Mouse (Mus musculus) urinary bladder, postnatal 14 days (tissue): ENCODE data around the gene Trim61.
"Not testable (repeated sequence)": the region's sequence is repeated elsewhere in the genome, so short reads cannot be mapped to it uniquely, and the experiment has no call there.

Source experiments
- DNase-seq: peaks from one replicate; pipeline ENCODE4 v3.0.0; 2021; ENCODE audit warnings: low spot score

Trim61 gene

GRCm38 (mm10) chr8:65018423-65018822 lies at the start of gene Trim61, which contains the start of gene Trim60:
Gene Trim61, minus strand, starts transcription at chr8:65018523.
Gene Trim60, minus strand, starts transcription at chr8:65018584.
- no peak for DNase-seq

- no peak for DNase-seq
These were observed 49.6 kb upstream of the Trim61 start for GRCm38 (mm10) chr8:65067694-65068472.

DNA sequence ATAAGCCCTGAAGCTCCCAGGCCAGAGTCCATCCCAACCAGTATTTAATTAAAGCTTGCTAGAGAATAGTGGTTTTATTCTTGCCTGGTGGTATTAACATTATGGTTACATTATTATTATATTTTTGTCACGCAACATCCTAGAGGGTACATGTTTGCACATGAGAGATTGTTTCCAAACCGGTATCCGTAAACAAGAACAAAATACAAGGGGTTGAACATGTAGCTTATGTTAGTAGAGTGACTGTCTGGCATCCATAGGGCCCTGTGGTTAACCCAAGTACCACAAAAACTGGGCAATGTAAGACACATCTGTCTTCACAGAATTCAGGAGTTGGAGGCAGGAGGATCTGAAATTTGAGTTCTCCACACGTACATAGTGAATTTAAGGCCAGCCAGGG lies 48.7 kb upstream of the Trim61 start:
- DNase-seq = no peak

DNA sequence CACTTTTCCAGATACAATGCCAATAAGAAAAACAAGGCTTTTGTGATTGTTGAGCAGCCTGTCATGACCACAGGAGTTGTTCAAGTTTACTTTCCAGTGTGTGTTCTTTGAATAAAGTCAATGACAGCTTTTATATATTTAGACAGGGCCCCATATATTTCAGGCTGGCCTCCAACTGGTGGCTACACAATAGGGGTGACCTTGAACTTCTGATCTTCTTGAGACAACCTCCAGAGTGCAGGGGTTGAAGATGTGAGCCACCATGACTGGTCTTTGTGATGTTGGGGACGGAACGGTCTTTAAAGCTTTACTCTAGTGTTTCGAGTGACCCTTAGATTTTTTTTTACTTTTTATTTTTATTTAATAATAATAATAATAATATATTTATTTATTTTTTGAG lies 47.3 kb upstream of the Trim61 start:
- DNase-seq = no peak

DNA sequence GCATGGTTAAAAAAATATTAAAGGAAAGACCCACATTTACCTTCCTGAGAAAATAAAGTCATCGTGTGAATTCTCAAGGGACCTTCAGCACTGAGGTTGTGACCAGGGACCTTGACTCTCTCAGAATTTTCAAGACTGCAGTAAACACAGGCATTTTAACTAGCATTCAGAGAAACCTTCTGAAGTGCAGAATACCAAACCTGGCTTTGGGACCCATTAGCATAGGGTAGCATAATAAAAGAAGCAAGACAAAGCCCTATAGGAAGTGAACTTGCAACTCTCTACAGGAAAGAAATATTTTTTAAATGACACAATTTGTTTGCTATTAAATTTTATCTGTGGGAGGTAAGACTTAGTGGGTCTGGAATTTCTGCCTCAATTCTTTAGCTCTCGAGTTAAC lies 45.7 kb upstream of the Trim61 start:
- no peak for DNase-seq

DNA sequence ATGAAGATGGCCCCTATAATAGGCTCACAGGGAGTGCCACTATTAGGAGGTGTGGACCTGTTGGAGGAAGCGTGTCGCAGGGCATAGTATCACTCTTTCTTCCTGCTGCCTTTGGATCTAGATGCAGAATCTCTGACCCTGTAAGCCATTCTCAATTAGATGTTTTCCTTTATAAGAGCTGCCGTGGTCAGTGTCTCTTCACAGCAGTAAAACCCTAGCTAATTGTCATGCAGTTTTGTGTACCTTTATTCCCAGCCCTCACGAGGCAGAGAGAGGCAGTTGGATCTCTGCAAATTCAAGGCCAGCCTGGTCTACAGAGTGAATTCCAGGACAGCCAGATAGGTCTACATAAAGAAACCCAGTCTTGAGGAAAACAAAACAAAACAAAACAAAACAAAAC lies 43.9 kb upstream of the Trim61 start:
- no peak for DNase-seq

DNA sequence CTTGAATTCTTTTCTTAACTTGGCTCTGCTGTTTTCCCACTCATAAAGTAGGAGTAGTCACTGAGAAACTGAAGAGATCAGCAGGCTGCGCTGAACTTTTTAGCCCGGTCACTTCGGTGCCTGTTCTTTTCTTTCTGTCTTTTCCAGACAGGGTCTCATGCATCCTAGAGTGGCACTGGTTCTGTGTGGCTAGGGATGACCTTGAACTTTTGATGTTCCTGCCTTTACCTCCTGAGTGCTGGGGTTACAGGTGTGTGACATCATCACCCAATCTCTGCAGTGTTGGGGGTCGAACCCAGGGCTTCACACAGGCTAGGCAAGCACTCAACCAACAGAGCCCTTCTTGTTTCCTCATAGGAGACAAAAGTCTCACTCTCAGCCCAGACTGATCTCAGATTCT lies 38.4 kb upstream of the Trim61 start:
- DNase-seq = no peak

GRCm38 (mm10) chr8:65053968-65054367 lies 35.6 kb upstream of the Trim61 start:
- no peak for DNase-seq

DNA sequence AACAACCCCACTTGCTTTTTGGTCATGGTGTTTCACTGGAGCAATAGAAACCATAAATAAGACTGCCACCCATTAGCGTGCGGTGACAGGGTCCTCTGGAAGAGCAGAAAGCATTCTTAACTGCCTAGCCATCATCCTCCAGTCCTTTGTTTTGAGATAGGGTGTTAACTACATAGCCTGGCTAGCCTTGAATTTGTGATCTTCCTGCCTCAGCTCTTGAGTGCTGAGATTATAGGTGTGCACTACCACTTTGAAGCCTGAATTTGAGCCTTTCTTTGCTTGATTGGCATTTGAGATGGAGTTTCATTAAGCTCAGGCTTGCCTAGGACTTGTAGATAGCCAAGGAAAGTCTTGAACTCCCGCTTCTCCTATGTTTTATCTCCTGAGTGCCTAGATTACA lies 35.2 kb upstream of the Trim61 start:
- DNase-seq = no peak

GRCm38 (mm10) chr8:65047801-65048200 lies 29.5 kb upstream of the Trim61 start:
- no peak for DNase-seq

- DNase-seq = no peak
These were observed 28.9 kb upstream of the Trim61 start for GRCm38 (mm10) chr8:65047193-65047592.

DNA sequence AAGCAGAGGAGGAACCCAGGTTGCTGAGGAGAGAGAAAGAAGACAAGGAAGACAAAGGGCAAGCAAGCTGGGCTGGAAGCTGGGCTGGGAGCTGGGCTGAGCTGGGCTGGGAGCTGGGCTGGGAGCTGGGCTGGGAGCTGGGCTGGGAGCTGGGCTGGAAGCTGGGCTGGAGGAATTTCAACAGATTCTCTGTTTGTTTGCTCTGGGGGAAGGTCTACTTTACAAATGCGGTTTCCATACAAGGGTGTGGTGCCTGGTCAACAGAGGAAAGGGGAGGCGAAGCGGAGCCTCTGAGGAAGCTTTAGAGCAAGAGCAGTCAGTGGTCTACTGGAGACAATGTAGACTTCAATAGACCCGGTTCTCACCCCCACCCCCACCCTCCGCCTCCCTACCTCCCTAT lies 28.2 kb upstream of the Trim61 start:
- DNase-seq = no peak

- DNase-seq = peak; percentile 10
These were observed 18.8 kb upstream of the Trim61 start, which contains the start of gene Apela for GRCm38 (mm10) chr8:65037117-65037533. Gene Apela, minus strand, starts transcription at chr8:65037336.

GRCm38 (mm10) chr8:65034136-65034535 lies 15.8 kb upstream of the Trim61 start:
- no peak for DNase-seq

- DNase-seq = no peak
These were observed 14.7 kb upstream of the Trim61 start for GRCm38 (mm10) chr8:65033056-65033455.

- DNase-seq = no peak
These were observed 13.8 kb upstream of the Trim61 start for GRCm38 (mm10) chr8:65032107-65032506.

- DNase-seq = no peak
These were observed 12.6 kb upstream of the Trim61 start for GRCm38 (mm10) chr8:65030735-65031485.

- no peak for DNase-seq
These were observed 11.5 kb upstream of the Trim61 start for GRCm38 (mm10) chr8:65029776-65030175.

GRCm38 (mm10) chr8:65028959-65029686 lies 10.8 kb upstream of the Trim61 start:
- DNase-seq = no peak

- DNase-seq = peak; percentile 69
These were observed 4.2 kb upstream of the Trim61 start for GRCm38 (mm10) chr8:65022485-65022884.

GRCm38 (mm10) chr8:65007616-65008015 lies 10.7 kb downstream of the Trim61 start:
- not testable (repeated sequence) for DNase-seq

DNA sequence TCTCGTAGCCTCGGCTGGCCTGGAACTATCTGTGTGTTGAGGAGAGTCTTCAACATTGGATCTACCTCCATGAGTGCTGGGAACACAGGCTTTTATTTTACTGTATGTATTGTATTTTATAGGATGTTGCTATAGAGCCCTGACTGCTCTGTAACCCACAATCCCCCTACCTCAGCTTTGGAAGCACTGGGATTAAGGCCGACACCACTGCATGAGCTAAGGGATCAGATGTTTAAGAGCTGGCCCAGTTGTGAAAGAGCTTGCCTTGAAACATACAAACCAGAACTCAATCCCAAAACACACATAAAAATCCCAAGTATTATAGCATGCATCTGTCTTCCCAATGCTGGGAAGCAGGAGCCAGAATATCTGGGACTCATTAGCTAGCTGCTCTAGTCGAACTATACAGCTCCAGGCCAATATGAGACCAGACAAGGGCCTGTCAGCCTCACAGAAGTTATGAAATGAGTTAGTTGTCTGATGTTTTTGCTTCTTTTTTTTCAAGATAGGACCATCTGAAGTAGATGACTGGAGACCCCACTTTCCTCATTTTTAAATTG lies 19.4 kb downstream of the Trim61 start:
- DNase-seq = no peak
